Mouse (Mus musculus): Measurements from ENCODE around the gene Acot13.

GRCm38 (mm10) chr13:24826116-24826515 lies 5.2 kb downstream of the Acot13 start:
- TF ChIP-seq GATA1 (IDR thresholded peaks at IDR 0.05; ENCODE audit: borderline replicate concordance, low read length) (no peak), FLI1 (IDR thresholded peaks at IDR 0.05; ENCODE audit: low read length) (no peak)
